Mouse (Mus musculus): ENCODE measurements around the gene D11Wsu47e. TPM values are rescaled to one million over a fixed set of nuclear protein-coding genes. Genes with fewer than 3 reads are reported as not detected.
A peak's percentile ranks its signal among the peaks of the same experiment; 100 is the strongest.

Gene D11Wsu47e
- polyA plus RNA-seq, 1 experiment from 2014 or later = 19.2 TPM

GRCm38 (mm10) chr11:113729239-113729638 lies 45.0 kb downstream of the D11Wsu47e start:
- Histone ChIP-seq H3K4me3 (no peak overlapping the region), H3K4me1 (peaks cover 78% of the 10 kb centered on the region), H3K9me3 (no peaks in the 10 kb centered on the region), H3K27me3 (no peaks in the 10 kb centered on the region), H3K36me3 (peaks cover 41% of the 10 kb centered on the region), H3K27ac (0 out of 2 replicates have a peak overlapping the region, but pooled peaks have one; percentile 33), H3K4me2 (no peak overlapping the region), H3K9ac (no peak overlapping the region)
- 80% methylated on average over 21 of the region's 21 CpGs for WGBS
- ATAC-seq (ENCODE audit: insufficient number of reproducible peaks, low FRiP score, low TSS enrichment, low read depth) = no peak

DNA sequence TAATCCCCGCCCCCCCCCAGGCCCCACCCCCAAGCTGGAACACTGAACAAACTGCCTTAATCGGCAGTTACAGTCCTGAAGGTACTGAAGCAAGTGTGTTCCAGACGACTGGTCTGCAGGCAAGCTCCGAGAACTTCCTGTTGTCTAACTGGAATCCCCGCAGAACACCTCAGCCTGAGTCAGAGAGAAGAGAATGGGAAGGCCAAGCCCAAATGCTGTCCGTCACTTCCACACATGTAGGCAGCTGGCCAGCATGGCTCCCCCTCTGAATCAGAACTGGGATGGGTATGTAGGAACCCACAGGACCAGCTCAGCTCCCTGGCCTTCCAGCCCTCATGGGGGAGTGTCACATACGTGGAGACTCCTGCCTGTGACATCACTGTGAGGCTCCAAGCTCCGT lies 45.7 kb downstream of the D11Wsu47e start:
- Histone ChIP-seq H3K4me1 (peaks cover 82% of the 10 kb centered on the region), H3K9ac (no peak overlapping the region), H3K27me3 (no peaks in the 10 kb centered on the region), H3K36me3 (peaks cover 38% of the 10 kb centered on the region), H3K27ac (no peak overlapping the region), H3K4me3 (no peak overlapping the region), H3K4me2 (no peak overlapping the region), H3K9me3 (no peaks in the 10 kb centered on the region)
- WGBS = 27% methylated on average over 8 of the region's 8 CpGs
- no peak for ATAC-seq (ENCODE audit: insufficient number of reproducible peaks, low FRiP score, low TSS enrichment, low read depth)

GRCm38 (mm10) chr11:113730879-113731278 lies 46.7 kb downstream of the D11Wsu47e start:
- Histone ChIP-seq H3K27me3 (no peaks in the 10 kb centered on the region), H3K27ac (no peak overlapping the region), H3K4me3 (no peak overlapping the region), H3K4me1 (peaks cover 83% of the 10 kb centered on the region), H3K4me2 (no peak overlapping the region), H3K9ac (no peak overlapping the region), H3K9me3 (no peaks in the 10 kb centered on the region), H3K36me3 (peaks cover 36% of the 10 kb centered on the region)
- 68% methylated on average over 3 of the region's 3 CpGs for whole genome bisulfite sequencing
- ATAC-seq (ENCODE audit: insufficient number of reproducible peaks, low FRiP score, low TSS enrichment, low read depth) = no peak

GRCm38 (mm10) chr11:113731945-113732612 lies 47.9 kb downstream of the D11Wsu47e start:
- peaks cover 78% of the 10 kb centered on the region for H3K4me1 ChIP-seq
- H3K27me3 ChIP-seq = no peaks in the 10 kb centered on the region
- H3K36me3 ChIP-seq = peaks cover 26% of the 10 kb centered on the region
- ATAC-seq (ENCODE audit: insufficient number of reproducible peaks, low FRiP score, low TSS enrichment, low read depth) = no peak
- H3K4me3 ChIP-seq = no peak overlapping the region
- H3K9ac ChIP-seq = no peak overlapping the region
- H3K4me2 ChIP-seq = no peak overlapping the region
- H3K27ac ChIP-seq = no peak overlapping the region
- no peaks in the 10 kb centered on the region for H3K9me3 ChIP-seq
- WGBS = 89% methylated on average over 10 of the region's 10 CpGs

- H3K27me3 ChIP-seq = no peaks in the 10 kb centered on the region
- peaks cover 10% of the 10 kb centered on the region for H3K36me3 ChIP-seq
- peak overlapping the region; percentile 19 for H3K27ac ChIP-seq
- ATAC-seq (ENCODE audit: insufficient number of reproducible peaks, low FRiP score, low TSS enrichment, low read depth) = no peak
- H3K9ac ChIP-seq = no peak overlapping the region
- peaks cover 77% of the 10 kb centered on the region for H3K4me1 ChIP-seq
- no peaks in the 10 kb centered on the region for H3K9me3 ChIP-seq
- no peak overlapping the region for H3K4me3 ChIP-seq
- 64% methylated on average over 6 of the region's 6 CpGs for WGBS
- H3K4me2 ChIP-seq = no peak overlapping the region
Observed at GRCm38 (mm10) chr11:113733631-113734364, 49.6 kb downstream of the D11Wsu47e start.

DNA sequence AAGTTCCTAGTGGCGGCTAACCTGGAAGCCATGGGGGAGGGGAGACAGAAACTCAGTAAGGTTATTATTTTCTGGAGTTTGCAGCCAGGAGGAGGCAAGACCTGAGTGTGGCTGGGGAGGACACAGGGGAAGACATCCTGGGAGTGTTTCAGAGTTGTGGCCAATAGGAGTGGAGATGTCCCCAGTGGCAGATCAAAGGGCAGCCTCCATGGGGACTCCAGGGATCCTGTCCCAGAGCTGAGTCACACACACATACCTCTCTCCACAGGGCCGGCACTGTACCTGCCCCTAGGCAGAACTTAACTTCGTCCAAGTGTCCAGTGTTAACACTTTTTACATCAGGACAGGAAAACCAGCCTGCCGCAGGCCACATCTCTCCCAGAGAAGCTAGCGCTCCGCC lies 50.9 kb downstream of the D11Wsu47e start:
- no peak for ATAC-seq (ENCODE audit: insufficient number of reproducible peaks, low FRiP score, low TSS enrichment, low read depth)
- Histone ChIP-seq H3K9ac (no peak overlapping the region), H3K4me1 (peaks cover 78% of the 10 kb centered on the region), H3K4me2 (no peak overlapping the region), H3K4me3 (no peak overlapping the region), H3K36me3 (peaks cover 8% of the 10 kb centered on the region), H3K9me3 (no peaks in the 10 kb centered on the region), H3K27ac (no peak overlapping the region), H3K27me3 (no peaks in the 10 kb centered on the region)
- WGBS = 54% methylated on average over 6 of the region's 6 CpGs

DNA sequence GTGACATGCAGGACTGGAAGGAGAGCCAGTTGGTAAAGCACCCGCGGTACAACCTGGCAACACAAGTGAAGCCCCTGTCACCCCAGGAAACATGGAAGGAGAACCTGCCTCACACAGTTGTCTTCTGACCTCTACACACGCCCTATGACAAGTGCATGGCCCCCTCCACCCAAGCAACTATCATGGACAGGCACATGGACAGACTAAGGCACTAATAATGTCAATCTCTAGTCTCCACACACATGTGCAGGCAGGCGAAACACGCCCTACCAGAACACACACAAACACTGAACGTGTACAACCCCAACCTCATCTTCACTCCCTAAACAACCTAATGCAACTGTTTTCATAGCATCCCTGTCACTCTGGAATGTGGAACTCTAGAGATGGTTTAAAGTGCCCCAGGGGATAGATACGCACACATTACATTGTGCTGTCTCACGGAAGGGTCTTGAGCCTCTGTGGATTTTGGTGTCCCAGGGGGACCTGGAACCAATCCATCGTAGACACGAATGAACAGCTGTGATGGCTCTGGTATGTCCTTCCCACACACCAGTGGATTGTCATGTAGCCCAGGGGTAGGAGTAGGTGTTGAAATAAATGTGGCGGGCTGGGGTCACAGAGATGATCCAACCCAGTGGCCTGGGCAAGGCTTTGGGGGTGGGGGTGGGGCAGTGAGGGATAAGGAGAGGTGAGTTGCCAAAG lies 52.8 kb downstream of the D11Wsu47e start:
- Histone ChIP-seq H3K4me3 (no peak overlapping the region), H3K9me3 (no peaks in the 10 kb centered on the region), H3K27me3 (no peaks in the 10 kb centered on the region), H3K27ac (no peak overlapping the region), H3K9ac (no peak overlapping the region), H3K36me3 (peaks cover 11% of the 10 kb centered on the region), H3K4me2 (no peak overlapping the region), H3K4me1 (peaks cover 80% of the 10 kb centered on the region)
- WGBS = 70% methylated on average over 11 of the region's 11 CpGs
- no peak for ATAC-seq (ENCODE audit: insufficient number of reproducible peaks, low FRiP score, low TSS enrichment, low read depth)

DNA sequence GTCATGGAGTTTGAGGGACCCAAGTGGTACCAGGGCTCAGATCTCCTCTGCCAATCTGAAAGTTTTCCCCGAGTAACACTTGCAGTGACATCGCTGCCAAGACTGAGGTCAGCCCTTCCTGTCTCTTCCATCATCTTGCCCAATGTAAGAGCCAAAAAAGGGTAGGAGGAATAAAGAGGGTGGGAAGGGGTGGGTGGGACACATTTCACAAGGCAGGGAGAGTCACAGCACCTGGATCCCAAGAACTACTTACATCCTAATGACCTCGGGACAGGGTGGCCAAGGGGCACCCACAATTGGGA lies 53.3 kb downstream of the D11Wsu47e start:
- H3K4me2 ChIP-seq = no peak overlapping the region
- H3K36me3 ChIP-seq = peaks cover 16% of the 10 kb centered on the region
- peaks cover 76% of the 10 kb centered on the region for H3K4me1 ChIP-seq
- no peak for ATAC-seq (ENCODE audit: insufficient number of reproducible peaks, low FRiP score, low TSS enrichment, low read depth)
- no peaks in the 10 kb centered on the region for H3K9me3 ChIP-seq
- WGBS = 81% methylated on average over 3 of the region's 3 CpGs
- H3K9ac ChIP-seq = no peak overlapping the region
- H3K27ac ChIP-seq = no peak overlapping the region
- H3K27me3 ChIP-seq = no peaks in the 10 kb centered on the region
- H3K4me3 ChIP-seq = no peak overlapping the region

GRCm38 (mm10) chr11:113737912-113738311 lies 53.7 kb downstream of the D11Wsu47e start:
- no peak overlapping the region for H3K4me2 ChIP-seq
- WGBS = 83% methylated on average over 8 of the region's 8 CpGs
- H3K27ac ChIP-seq = no peak overlapping the region
- H3K27me3 ChIP-seq = no peaks in the 10 kb centered on the region
- no peak for ATAC-seq (ENCODE audit: insufficient number of reproducible peaks, low FRiP score, low TSS enrichment, low read depth)
- no peak overlapping the region for H3K4me3 ChIP-seq
- H3K36me3 ChIP-seq = peaks cover 19% of the 10 kb centered on the region
- H3K4me1 ChIP-seq = peaks cover 72% of the 10 kb centered on the region
- H3K9me3 ChIP-seq = no peaks in the 10 kb centered on the region
- no peak overlapping the region for H3K9ac ChIP-seq

GRCm38 (mm10) chr11:113739213-113739612 lies 55.0 kb downstream of the D11Wsu47e start:
- 70% methylated on average over 8 of the region's 8 CpGs for WGBS
- H3K4me1 ChIP-seq = peaks cover 59% of the 10 kb centered on the region

GRCm38 (mm10) chr11:113740100-113740499 lies 55.9 kb downstream of the D11Wsu47e start:
- Histone ChIP-seq H3K4me2 (no peak overlapping the region), H3K9me3 (no peaks in the 10 kb centered on the region), H3K4me3 (no peak overlapping the region), H3K4me1 (peaks cover 52% of the 10 kb centered on the region), H3K9ac (no peak overlapping the region), H3K27me3 (no peaks in the 10 kb centered on the region), H3K36me3 (peaks cover 26% of the 10 kb centered on the region), H3K27ac (no peak overlapping the region)
- 62% methylated on average over 7 of the region's 7 CpGs for WGBS
- ATAC-seq (ENCODE audit: insufficient number of reproducible peaks, low FRiP score, low TSS enrichment, low read depth) = no peak

More at GRCm38 (mm10) chr11:113739213-113739612, 55.0 kb downstream of the D11Wsu47e start:
- Histone ChIP-seq H3K27me3 (no peaks in the 10 kb centered on the region), H3K4me2 (no peak overlapping the region), H3K27ac (peak overlapping the region; percentile 33; the same call in 1 of the 2 replicates), H3K9ac (no peak overlapping the region), H3K9me3 (no peaks in the 10 kb centered on the region), H3K4me3 (no peak overlapping the region), H3K36me3 (peaks cover 26% of the 10 kb centered on the region)
- ATAC-seq (ENCODE audit: insufficient number of reproducible peaks, low FRiP score, low TSS enrichment, low read depth) = no peak

DNA sequence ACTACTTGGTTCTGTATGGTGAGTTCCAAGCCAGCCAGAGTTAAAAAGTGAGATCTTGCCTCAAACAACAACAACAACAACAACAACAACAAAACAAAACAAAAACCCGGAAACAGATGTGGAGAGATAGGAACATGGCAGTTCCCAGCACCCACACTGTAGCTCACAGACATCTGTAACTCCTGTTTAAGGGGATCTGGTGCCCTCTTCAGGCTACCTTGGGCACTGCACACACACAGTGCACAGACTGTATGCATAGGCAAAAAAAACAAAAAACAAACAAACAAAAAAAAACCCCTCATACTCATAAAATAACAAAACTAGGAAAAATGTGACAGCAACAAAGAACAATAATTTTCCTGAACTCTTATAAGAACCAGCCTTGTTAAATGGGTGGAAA lies 58.8 kb downstream of the D11Wsu47e start:
- Histone ChIP-seq H3K4me2 (no peak overlapping the region), H3K27me3 (no peaks in the 10 kb centered on the region), H3K9ac (no peak overlapping the region), H3K36me3 (peaks cover 39% of the 10 kb centered on the region), H3K27ac (no peak overlapping the region), H3K9me3 (no peaks in the 10 kb centered on the region), H3K4me3 (no peak overlapping the region), H3K4me1 (peaks cover 47% of the 10 kb centered on the region)
- no peak for ATAC-seq (ENCODE audit: insufficient number of reproducible peaks, low FRiP score, low TSS enrichment, low read depth)
- WGBS = 97% methylated on average over 1 of the region's 1 CpGs

Measured in limb, embryonic 15.5 days (tissue).